Mouse (Mus musculus) brain, embryonic 14.5 days (tissue): ENCODE results near the gene Tlx3. TPM values are rescaled to one million over a fixed set of nuclear protein-coding genes. Genes with fewer than 3 reads are reported as not detected.

Experiments used
- DNase-seq: peaks from one replicate; pipeline ENCODE4 v3.0.0-alpha.2; 2011; ENCODE audit warnings: low read depth
- CTCF ChIP-seq: fragments of 200-500 bp; IDR thresholded peaks from 2 replicates; pipeline ENCODE4 v1.5.1; 2012; ENCODE audit warnings: inconsistent platforms, mild to moderate bottlenecking, moderate library complexity, borderline replicate concordance; ENCODE audit not compliant: insufficient read depth, insufficient read length; ENCODE audit errors: extremely low read depth
- POLR2A ChIP-seq: fragments of 200-500 bp; IDR thresholded peaks from 2 replicates; pipeline ENCODE4 v1.6.1; 2012; ENCODE audit warnings: mild to moderate bottlenecking, inconsistent platforms, borderline replicate concordance; ENCODE audit not compliant: poor library complexity, insufficient read depth, insufficient read length, severe bottlenecking; ENCODE audit errors: extremely low read depth
- polyA plus RNA-seq: library from polyadenylated mRNA; depleted of rRNA; stranded (reverse); fragments of >200 nt; gene quantifications from 2 replicates; pipeline ENCODE4 v1.2.3, GENCODE M21; 2012

Gene Tlx3
- polyA plus RNA-seq, 1 experiment: 12.1 TPM

GRCm38 (mm10) chr11:33202972-33203371, 417 bp downstream of the Tlx3 start:
- no peak for TF ChIP-seq POLR2A
- no peak for TF ChIP-seq CTCF
- no peak for DNase-seq

- no peak for DNase-seq
Observed at GRCm38 (mm10) chr11:33202296-33202695, 1.1 kb downstream of the Tlx3 start.

GRCm38 (mm10) chr11:33201626-33202010, 1.8 kb downstream of the Tlx3 start:
- DNase-seq: peak; percentile 31
- TF ChIP-seq POLR2A: no peak
- TF ChIP-seq CTCF: no peak

More at GRCm38 (mm10) chr11:33202296-33202695, 1.1 kb downstream of the Tlx3 start:
- TF ChIP-seq CTCF (peak; percentile 31; the same call in 1 of the 2 replicates), POLR2A (no peak)

GRCm38 (mm10) chr11:33200764-33201625, 2.4 kb downstream of the Tlx3 start:
- no peak for TF ChIP-seq CTCF
- no peak for TF ChIP-seq POLR2A
- DNase-seq: peak; percentile 82

- TF ChIP-seq POLR2A (no peak), CTCF (no peak)
- peak; percentile 42 for DNase-seq
Observed at GRCm38 (mm10) chr11:33199906-33200763, 3.3 kb downstream of the Tlx3 start.

GRCm38 (mm10) chr11:33199117-33199514, 4.3 kb downstream of the Tlx3 start:
- peak; percentile 40 for DNase-seq
- TF ChIP-seq POLR2A (no peak), CTCF (no peak)

GRCm38 (mm10) chr11:33198351-33199116, 4.9 kb downstream of the Tlx3 start:
- DNase-seq: no peak
- TF ChIP-seq POLR2A: no peak
- no peak for TF ChIP-seq CTCF

GRCm38 (mm10) chr11:33197673-33198072, 5.7 kb downstream of the Tlx3 start:
- TF ChIP-seq POLR2A (no peak), CTCF (no peak)
- no peak for DNase-seq

GRCm38 (mm10) chr11:33197133-33197514, 6.3 kb downstream of the Tlx3 start:
- DNase-seq: no peak

GRCm38 (mm10) chr11:33196447-33197132, 6.8 kb downstream of the Tlx3 start:
- TF ChIP-seq POLR2A: no peak
- TF ChIP-seq CTCF: no peak
- DNase-seq: peak; percentile 24

More at GRCm38 (mm10) chr11:33197133-33197514, 6.3 kb downstream of the Tlx3 start:
- TF ChIP-seq CTCF (no peak), POLR2A (no peak)

GRCm38 (mm10) chr11:33195531-33196446, 7.6 kb downstream of the Tlx3 start:
- TF ChIP-seq CTCF (no peak), POLR2A (no peak)
- peak; percentile 56 for DNase-seq
